Mouse (Mus musculus) liver, embryonic 14.5 days (tissue): Measurements from ENCODE around the gene Mical3.

ENCODE experiments used
- CTCF ChIP-seq: IDR thresholded peaks from 2 replicates; pipeline ENCODE4 v1.5.1; 2016; ENCODE audit warnings: antibody characterized with exemption, low read depth, control low read depth
- EP300 ChIP-seq: IDR thresholded peaks from 2 replicates; pipeline ENCODE4 v1.6.1; 2016; ENCODE audit warnings: antibody characterized with exemption, low read depth

DNA sequence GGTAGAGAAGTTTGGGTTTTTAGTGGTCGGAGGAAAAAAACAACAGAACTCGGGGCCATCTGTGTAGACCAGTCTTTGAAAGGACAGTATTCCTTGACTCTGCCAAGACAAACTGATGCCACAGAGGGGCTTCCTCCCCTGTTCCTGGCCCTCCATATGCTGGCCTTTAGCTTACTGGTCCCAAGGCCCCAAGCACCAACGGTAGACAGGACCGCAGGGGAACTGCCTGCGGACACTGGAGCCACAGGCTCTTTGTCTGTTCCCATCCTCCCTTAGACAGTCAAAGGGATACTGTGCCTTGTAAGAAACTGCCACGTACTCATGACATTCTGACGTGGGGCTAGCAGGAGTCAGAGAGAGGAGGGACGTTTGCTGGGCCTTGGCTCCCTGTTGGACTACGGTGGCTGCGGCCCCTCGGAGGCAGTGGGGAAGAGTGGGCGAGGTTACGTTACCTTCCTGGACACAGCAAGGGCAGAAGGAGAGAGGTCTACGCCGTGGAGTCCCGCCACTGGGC is 193.6 kb downstream of the Mical3 start:
- no peak for TF ChIP-seq CTCF
- TF ChIP-seq EP300 = no peak
